Mouse (Mus musculus): ENCODE data around the gene Gsg1l2. TPM values are rescaled to one million over a fixed set of nuclear protein-coding genes. Genes with fewer than 3 reads are reported as not detected.
A peak's percentile ranks its signal among the peaks of the same experiment; 100 is the strongest.

The Gsg1l2 gene
- polyA plus RNA-seq, 1 experiment from 2014 or later, result not detected

- ATAC-seq, result no peak
Measured at GRCm38 (mm10) chr11:67772577-67772976, 1.8 kb upstream of the Gsg1l2 start.

GRCm38 (mm10) chr11:67790182-67790581 lies 15.8 kb downstream of the Gsg1l2 start:
- 43% methylated on average over 11 of the region's 11 CpGs for WGBS (ENCODE audit: insufficient replicate concordance)
- no peaks in the 10 kb centered on the region for H3K27me3 ChIP-seq (ENCODE audit: insufficient read depth, low read length)
- no peak for ATAC-seq
- no peak for TF ChIP-seq EP300 (IDR thresholded peaks at IDR 0.05; ENCODE audit: low read depth)
- no peak for TF ChIP-seq CTCF (IDR thresholded peaks at IDR 0.05; ENCODE audit: low read depth)
- no peak overlapping the region for H3K27ac ChIP-seq (ENCODE audit: low read depth)
- no peak overlapping the region for H3K4me3 ChIP-seq (ENCODE audit: low read depth, low read length)
- no peak overlapping the region for H3K9ac ChIP-seq (replicated peaks)
- H3K9me3 ChIP-seq (ENCODE audit: low read length), result no peaks in the 10 kb centered on the region
- DNase-seq, result no peak
- H3K4me1 ChIP-seq (ENCODE audit: insufficient read depth), result no peaks in the 10 kb centered on the region
- H3K4me2 ChIP-seq (ENCODE audit: low read depth, low read length), result no peak overlapping the region
- H3K36me3 ChIP-seq (replicated peaks; ENCODE audit: insufficient read depth, low read length), result no peaks in the 10 kb centered on the region

More at GRCm38 (mm10) chr11:67772577-67772976, 1.8 kb upstream of the Gsg1l2 start:
- no peaks in the 10 kb centered on the region for H3K36me3 ChIP-seq (replicated peaks; ENCODE audit: insufficient read depth, low read length)
- DNase-seq, result peak; percentile 45
- H3K9ac ChIP-seq (replicated peaks), result no peak overlapping the region
- TF ChIP-seq CTCF (IDR thresholded peaks at IDR 0.05; ENCODE audit: low read depth) (peak; percentile 53), EP300 (IDR thresholded peaks at IDR 0.05; ENCODE audit: low read depth) (no peak)
- H3K9me3 ChIP-seq (ENCODE audit: low read length), result no peaks in the 10 kb centered on the region
- no peak overlapping the region for H3K4me3 ChIP-seq (ENCODE audit: low read depth, low read length)
- H3K4me2 ChIP-seq (ENCODE audit: low read depth, low read length), result no peak overlapping the region
- 26% methylated on average over 8 of the region's 8 CpGs for WGBS (ENCODE audit: insufficient replicate concordance)
- no peaks in the 10 kb centered on the region for H3K27me3 ChIP-seq (ENCODE audit: insufficient read depth, low read length)
- no peak overlapping the region for H3K27ac ChIP-seq (ENCODE audit: low read depth)
- no peaks in the 10 kb centered on the region for H3K4me1 ChIP-seq (ENCODE audit: insufficient read depth)

GRCm38 (mm10) chr11:67797931-67798330 lies 23.5 kb downstream of the Gsg1l2 start, which contains the start of gene Dhrs7c:
Gene Dhrs7c, plus strand, starts transcription at chr11:67798187.
- no peak within 1 kb of the TSS for H3K4me3 ChIP-seq (ENCODE audit: low read depth, low read length)
- H3K4me1 ChIP-seq (ENCODE audit: insufficient read depth), result no peaks in the 10 kb centered on the region
- no peak within 1 kb of the TSS for H3K9ac ChIP-seq (replicated peaks)
- TF ChIP-seq CTCF (IDR thresholded peaks at IDR 0.05; ENCODE audit: low read depth) (no peak), EP300 (IDR thresholded peaks at IDR 0.05; ENCODE audit: low read depth) (no peak)
- H3K36me3 ChIP-seq (replicated peaks; ENCODE audit: insufficient read depth, low read length), result no peaks in the 10 kb centered on the region
- H3K4me2 ChIP-seq (ENCODE audit: low read depth, low read length), result no peak within 1 kb of the TSS
- no peak within 1 kb of the TSS for H3K27ac ChIP-seq (ENCODE audit: low read depth)
- 70% methylated on average over 7 of the region's 7 CpGs for WGBS (ENCODE audit: insufficient replicate concordance)
- DNase-seq (no peak), ATAC-seq (no peak)
- no peaks in the 10 kb centered on the region for H3K27me3 ChIP-seq (ENCODE audit: insufficient read depth, low read length)
- H3K9me3 ChIP-seq (ENCODE audit: low read length), result no peaks in the 10 kb centered on the region

GRCm38 (mm10) chr11:67800130-67800723 lies 25.8 kb downstream of the Gsg1l2 start:
- H3K27ac ChIP-seq (ENCODE audit: low read depth), result no peak overlapping the region
- ATAC-seq, result no peak
- TF ChIP-seq EP300 (IDR thresholded peaks at IDR 0.05; ENCODE audit: low read depth) (no peak), CTCF (IDR thresholded peaks at IDR 0.05; ENCODE audit: low read depth) (no peak)

GRCm38 (mm10) chr11:67801169-67801568 lies 26.8 kb downstream of the Gsg1l2 start:
- ATAC-seq, result no peak

More at GRCm38 (mm10) chr11:67800130-67800723, 25.8 kb downstream of the Gsg1l2 start:
- Histone ChIP-seq H3K36me3 (replicated peaks; ENCODE audit: insufficient read depth, low read length) (no peaks in the 10 kb centered on the region), H3K4me2 (ENCODE audit: low read depth, low read length) (no peak overlapping the region), H3K4me3 (ENCODE audit: low read depth, low read length) (no peak overlapping the region), H3K9ac (replicated peaks) (no peak overlapping the region), H3K4me1 (ENCODE audit: insufficient read depth) (no peaks in the 10 kb centered on the region), H3K9me3 (ENCODE audit: low read length) (no peaks in the 10 kb centered on the region), H3K27me3 (ENCODE audit: insufficient read depth, low read length) (no peaks in the 10 kb centered on the region)
- DNase-seq, result no peak

GRCm38 (mm10) chr11:67805538-67805937 lies 31.1 kb downstream of the Gsg1l2 start:
- Histone ChIP-seq H3K4me2 (ENCODE audit: low read depth, low read length) (no peak overlapping the region), H3K4me1 (ENCODE audit: insufficient read depth) (no peaks in the 10 kb centered on the region), H3K9ac (replicated peaks) (no peak overlapping the region), H3K4me3 (ENCODE audit: low read depth, low read length) (no peak overlapping the region), H3K27me3 (ENCODE audit: insufficient read depth, low read length) (no peaks in the 10 kb centered on the region), H3K36me3 (replicated peaks; ENCODE audit: insufficient read depth, low read length) (no peaks in the 10 kb centered on the region), H3K9me3 (ENCODE audit: low read length) (no peaks in the 10 kb centered on the region), H3K27ac (ENCODE audit: low read depth) (no peak overlapping the region)
- TF ChIP-seq EP300 (IDR thresholded peaks at IDR 0.05; ENCODE audit: low read depth) (no peak), CTCF (IDR thresholded peaks at IDR 0.05; ENCODE audit: low read depth) (peak; percentile 25; the same call in 1 of the 2 replicates)
- DNase-seq (no peak), ATAC-seq (no peak)
- WGBS (ENCODE audit: insufficient replicate concordance), result 79% methylated on average over 1 of the region's 1 CpGs

More at GRCm38 (mm10) chr11:67801169-67801568, 26.8 kb downstream of the Gsg1l2 start:
- H3K4me2 ChIP-seq (ENCODE audit: low read depth, low read length), result no peak overlapping the region
- H3K36me3 ChIP-seq (replicated peaks; ENCODE audit: insufficient read depth, low read length), result no peaks in the 10 kb centered on the region
- H3K27me3 ChIP-seq (ENCODE audit: insufficient read depth, low read length), result no peaks in the 10 kb centered on the region
- H3K9ac ChIP-seq (replicated peaks), result no peak overlapping the region
- no peak overlapping the region for H3K27ac ChIP-seq (ENCODE audit: low read depth)
- no peaks in the 10 kb centered on the region for H3K9me3 ChIP-seq (ENCODE audit: low read length)
- no peak for DNase-seq
- 75% methylated on average over 8 of the region's 8 CpGs for WGBS (ENCODE audit: insufficient replicate concordance)
- TF ChIP-seq CTCF (IDR thresholded peaks at IDR 0.05; ENCODE audit: low read depth) (no peak), EP300 (IDR thresholded peaks at IDR 0.05; ENCODE audit: low read depth) (no peak)
- H3K4me3 ChIP-seq (ENCODE audit: low read depth, low read length), result no peak overlapping the region
- H3K4me1 ChIP-seq (ENCODE audit: insufficient read depth), result no peaks in the 10 kb centered on the region

Data from liver, postnatal 0 days (tissue).